Mouse (Mus musculus) forebrain, embryonic 12.5 days (tissue): Measurements from ENCODE around the gene Dcdc2b. TPM values are rescaled to one million over a fixed set of nuclear protein-coding genes. Genes with fewer than 3 reads are reported as not detected.
A peak's percentile ranks its signal among the peaks of the same experiment; 100 is the strongest.

ENCODE experiments used
- ATAC-seq: fragments of 200-750 bp; cut with Nextera tagmentation; 2 replicates; pipeline ENCODE4 v1.8.0; 2017; ENCODE audit warnings: moderate TSS enrichment; ENCODE audit not compliant: low FRiP score
- H3K27ac ChIP-seq: fragments of 300-500 bp; sonication (generic); 2 replicates; pipeline ENCODE4 v1.5.1; 2016; ENCODE audit warnings: mild to moderate bottlenecking
- H3K27me3 ChIP-seq: fragments of 300-500 bp; sonication (generic); 2 replicates; pipeline ENCODE4 v1.6.1; 2016; ENCODE audit warnings: mild to moderate bottlenecking
- H3K36me3 ChIP-seq: fragments of 300-500 bp; sonication (generic); replicated peaks from 2 replicates; pipeline ENCODE4 v1.6.1; 2016; ENCODE audit warnings: mild to moderate bottlenecking
- H3K4me1 ChIP-seq: fragments of 300-500 bp; sonication (generic); 2 replicates; pipeline ENCODE4 v1.6.1; 2016
- H3K4me2 ChIP-seq: fragments of 300-500 bp; sonication (generic); 2 replicates; pipeline ENCODE4 v1.6.1; 2016; ENCODE audit warnings: mild to moderate bottlenecking, moderate library complexity
- H3K4me3 ChIP-seq: fragments of 300-500 bp; sonication (generic); replicated peaks from 2 replicates; pipeline ENCODE4 v1.5.1; 2016; ENCODE audit warnings: mild to moderate bottlenecking
- H3K9ac ChIP-seq: fragments of 300-500 bp; sonication (generic); 2 replicates; pipeline ENCODE4 v1.6.1; 2016; ENCODE audit warnings: mild to moderate bottlenecking
- H3K9me3 ChIP-seq: fragments of 300-500 bp; sonication (generic); 2 replicates; pipeline ENCODE4 v1.6.1; 2016
- WGBS: fragments of 180-500 bp; shearing (Covaris S2); methylation state at CpG from one replicate; pipeline ENCODE4 v1.1.7; 2016; 5-methylcytosine and 5-hydroxymethylcytosine counted together
- polyA plus RNA-seq: library from polyadenylated mRNA; unstranded; fragments of >200 nt; fragmentation: Nextera tagmentation; extraction: Ambion mirVana; gene quantifications from 2 replicates; pipeline ENCODE4 v1.2.1, GENCODE M21; 2016

The Dcdc2b gene
- polyA plus RNA-seq, 1 experiment from 2014 or later = 2.6 TPM

GRCm38 (mm10) chr4:129572236-129573092, 41.6 kb downstream of the Dcdc2b start:
- H3K9me3 ChIP-seq = no peaks in the 10 kb centered on the region
- H3K27ac ChIP-seq = no peak overlapping the region
- H3K27me3 ChIP-seq = no peaks in the 10 kb centered on the region
- no peak overlapping the region for H3K4me3 ChIP-seq
- 88% methylated on average over 13 of the region's 13 CpGs for WGBS
- H3K9ac ChIP-seq = no peak overlapping the region
- ATAC-seq = no peak
- H3K4me1 ChIP-seq = peaks cover 7% of the 10 kb centered on the region; the same call in 1 of the 2 replicates
- H3K4me2 ChIP-seq = no peak overlapping the region
- H3K36me3 ChIP-seq = no peaks in the 10 kb centered on the region

DNA sequence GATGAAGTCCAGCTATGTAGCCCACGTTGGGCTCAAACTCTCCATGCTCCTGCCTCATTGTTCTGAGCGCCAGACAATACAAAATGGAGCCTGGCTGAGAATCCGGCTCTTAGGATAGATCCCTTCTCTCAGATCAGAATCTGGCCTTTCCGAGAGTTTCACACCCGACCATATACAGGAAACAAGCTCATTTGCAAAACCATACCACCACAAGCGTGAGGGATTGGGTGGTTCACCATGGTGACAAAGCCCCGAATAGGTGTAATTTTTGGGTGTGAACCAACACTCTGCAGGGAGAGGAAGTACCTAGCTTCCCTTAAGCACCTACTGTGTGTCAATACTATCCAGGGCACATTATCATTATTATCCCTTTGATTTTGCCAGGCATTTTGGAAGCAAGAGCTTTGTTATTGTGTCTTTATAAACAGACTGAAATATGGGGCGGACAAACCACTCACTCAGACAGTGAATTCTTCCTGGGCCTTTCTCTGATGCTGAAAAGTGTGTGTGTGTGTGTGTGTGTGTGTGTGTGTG, 42.4 kb downstream of the Dcdc2b start:
- Histone ChIP-seq H3K9ac (peak overlapping the region; percentile 25; the same call in 1 of the 2 replicates), H3K4me1 (no peaks in the 10 kb centered on the region; the same call in 1 of the 2 replicates), H3K36me3 (no peaks in the 10 kb centered on the region), H3K27ac (no peak overlapping the region), H3K4me3 (no peak overlapping the region), H3K27me3 (no peaks in the 10 kb centered on the region), H3K9me3 (no peaks in the 10 kb centered on the region), H3K4me2 (no peak overlapping the region)
- ATAC-seq = no peak
- 77% methylated on average over 8 of the region's 8 CpGs for WGBS

DNA sequence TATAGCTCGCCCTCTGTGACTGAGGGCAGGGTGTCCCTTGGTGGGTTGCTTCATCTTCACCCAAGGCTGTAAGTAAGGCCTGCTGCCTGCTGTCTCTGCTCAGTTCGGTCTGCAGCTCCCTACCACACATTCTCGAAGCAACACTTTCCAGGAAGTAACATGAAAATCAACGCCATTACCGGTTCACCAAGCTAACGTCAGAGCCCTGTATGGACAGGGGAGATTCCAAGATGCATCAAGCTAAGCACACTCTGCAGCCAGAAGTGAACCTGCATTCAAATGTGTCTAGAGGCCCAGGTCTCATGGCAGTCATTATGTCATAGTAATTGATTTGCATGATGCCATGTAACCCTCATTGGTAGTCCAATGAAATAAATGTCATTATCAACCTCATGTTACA, 44.0 kb downstream of the Dcdc2b start:
- Histone ChIP-seq H3K4me1 (no peaks in the 10 kb centered on the region), H3K4me3 (no peak overlapping the region), H3K27ac (no peak overlapping the region), H3K9me3 (no peaks in the 10 kb centered on the region), H3K4me2 (no peak overlapping the region), H3K27me3 (no peaks in the 10 kb centered on the region), H3K36me3 (no peaks in the 10 kb centered on the region), H3K9ac (no peak overlapping the region)
- no peak for ATAC-seq
- 91% methylated on average over 6 of the region's 6 CpGs for WGBS

GRCm38 (mm10) chr4:129568366-129568765, 45.7 kb downstream of the Dcdc2b start:
- Histone ChIP-seq H3K4me2 (no peak overlapping the region), H3K4me3 (no peak overlapping the region), H3K36me3 (no peaks in the 10 kb centered on the region), H3K9me3 (no peaks in the 10 kb centered on the region), H3K9ac (no peak overlapping the region), H3K27me3 (no peaks in the 10 kb centered on the region), H3K4me1 (no peaks in the 10 kb centered on the region), H3K27ac (no peak overlapping the region)
- no peak for ATAC-seq
- WGBS = 91% methylated on average over 7 of the region's 7 CpGs

- 87% methylated on average over 6 of the region's 6 CpGs for WGBS
- no peak for ATAC-seq
- no peak overlapping the region for H3K4me3 ChIP-seq
- no peaks in the 10 kb centered on the region for H3K36me3 ChIP-seq
- no peaks in the 10 kb centered on the region for H3K4me1 ChIP-seq
- H3K9me3 ChIP-seq = no peaks in the 10 kb centered on the region
- H3K27me3 ChIP-seq = no peaks in the 10 kb centered on the region
- H3K27ac ChIP-seq = no peak overlapping the region
- H3K4me2 ChIP-seq = no peak overlapping the region
- H3K9ac ChIP-seq = no peak overlapping the region
Measured at GRCm38 (mm10) chr4:129565139-129565538, 48.9 kb downstream of the Dcdc2b start.

DNA sequence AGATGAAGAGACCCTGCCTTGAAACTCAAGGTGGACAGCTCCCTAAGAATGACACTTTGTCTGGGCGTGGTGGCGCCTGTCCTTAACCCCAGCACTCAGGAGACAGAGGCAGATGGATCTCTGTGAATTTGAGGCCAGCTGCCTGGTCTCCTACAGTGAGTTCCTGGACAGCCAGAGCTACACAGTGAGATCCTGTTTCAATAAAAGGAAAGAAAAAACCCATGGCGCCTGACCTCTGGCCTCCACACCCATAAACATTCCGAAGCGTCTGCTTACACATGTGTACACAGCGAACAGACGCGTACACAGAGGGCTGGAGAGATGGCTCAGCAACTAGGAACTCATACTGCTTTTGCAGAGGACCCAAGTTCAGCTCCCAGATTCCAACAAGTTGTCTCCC, 50.3 kb downstream of the Dcdc2b start:
- ATAC-seq = no peak
- WGBS = 85% methylated on average over 8 of the region's 8 CpGs

DNA sequence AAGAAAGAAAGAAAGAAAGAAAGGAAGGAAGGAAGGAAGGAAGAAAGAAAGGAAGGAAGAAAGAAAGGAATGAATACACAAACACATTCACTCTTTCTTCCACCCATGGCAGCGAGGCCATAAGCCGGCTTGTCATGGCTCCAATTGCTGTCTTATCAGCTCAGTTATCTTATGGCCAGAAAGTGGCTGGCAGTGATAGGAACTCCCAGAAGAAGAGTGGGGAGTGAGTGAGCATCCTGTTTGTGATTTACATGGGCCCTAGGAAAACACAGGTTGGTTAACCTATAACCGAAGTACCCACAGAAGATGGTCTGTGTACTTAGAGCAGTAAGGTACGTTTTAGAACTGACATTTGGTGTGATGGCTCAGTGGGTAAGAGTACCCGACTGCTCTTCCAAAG, 52.9 kb downstream of the Dcdc2b start:
- no peak for ATAC-seq
- 88% methylated on average over 5 of the region's 5 CpGs for WGBS

More for the DNA sequence above, 50.3 kb downstream of the Dcdc2b start:
- Histone ChIP-seq H3K4me1 (no peaks in the 10 kb centered on the region), H3K4me3 (no peak overlapping the region), H3K9ac (no peak overlapping the region), H3K4me2 (no peak overlapping the region), H3K36me3 (no peaks in the 10 kb centered on the region), H3K27ac (no peak overlapping the region), H3K27me3 (no peaks in the 10 kb centered on the region), H3K9me3 (no peaks in the 10 kb centered on the region)

More for the DNA sequence above, 52.9 kb downstream of the Dcdc2b start:
- no peak overlapping the region for H3K9ac ChIP-seq
- no peak overlapping the region for H3K27ac ChIP-seq
- H3K4me2 ChIP-seq = no peak overlapping the region
- peaks cover 6% of the 10 kb centered on the region; the same call in 1 of the 2 replicates for H3K27me3 ChIP-seq
- H3K9me3 ChIP-seq = no peaks in the 10 kb centered on the region
- H3K36me3 ChIP-seq = no peaks in the 10 kb centered on the region
- H3K4me1 ChIP-seq = peaks cover 5% of the 10 kb centered on the region; the same call in 1 of the 2 replicates
- no peak overlapping the region for H3K4me3 ChIP-seq

Other genes starting within 250 kb of the Dcdc2b start
- gene Zbtb8a, start 236.1 kb downstream of the Dcdc2b start, polyA plus RNA-seq = 10.6 and 10.9 TPM in 2 replicates
- 2.8 and 3.2 TPM in 2 replicates for gene Zbtb8b, start 173.4 kb downstream of the Dcdc2b start, polyA plus RNA-seq
- gene Bsdc1, start 152.7 kb downstream of the Dcdc2b start, polyA plus RNA-seq = 27.3 and 29.4 TPM in 2 replicates
- not detected in 2 replicates for gene Tssk3, start 123.2 kb downstream of the Dcdc2b start, polyA plus RNA-seq
- not detected in 2 replicates for gene Fam229a, start 123.1 kb downstream of the Dcdc2b start, polyA plus RNA-seq
- 1,836 and 1,849 TPM in 2 replicates for gene Marcksl1, start 100.7 kb downstream of the Dcdc2b start, polyA plus RNA-seq
- 207 and 221 TPM in 2 replicates for gene Hdac1, start 71.5 kb downstream of the Dcdc2b start, polyA plus RNA-seq
- gene Lck, start 40.6 kb downstream of the Dcdc2b start, polyA plus RNA-seq = 9.0 and 9.3 TPM in 2 replicates
- gene Fam167b, start 35.7 kb downstream of the Dcdc2b start, polyA plus RNA-seq = 0.37 and 0.92 TPM in 2 replicates
- 204 and 212 TPM in 2 replicates for gene Eif3i, start 13.6 kb downstream of the Dcdc2b start, polyA plus RNA-seq
- 161 and 163 TPM in 2 replicates for gene Tmem234, start 13.6 kb downstream of the Dcdc2b start, polyA plus RNA-seq
- 26.5 and 27.4 TPM in 2 replicates for gene Iqcc, start 4.8 kb upstream of the Dcdc2b start, polyA plus RNA-seq
- 75.4 and 79.2 TPM in 2 replicates for gene Ccdc28b, start 9.7 kb upstream of the Dcdc2b start, polyA plus RNA-seq
- 97.1 and 111 TPM in 2 replicates for gene Txlna, start 26.8 kb upstream of the Dcdc2b start, polyA plus RNA-seq
- gene Kpna6, start 58.5 kb upstream of the Dcdc2b start, polyA plus RNA-seq = 13.6 and 14.9 TPM in 2 replicates
- gene Tmem39b, start 82.6 kb upstream of the Dcdc2b start, polyA plus RNA-seq = 18.5 and 21.9 TPM in 2 replicates
- 229 and 231 TPM in 2 replicates for gene Khdrbs1, start 128.0 kb upstream of the Dcdc2b start, polyA plus RNA-seq
- gene Ptp4a2, start 197.0 kb upstream of the Dcdc2b start, polyA plus RNA-seq = 375 and 407 TPM in 2 replicates